Mouse (Mus musculus): ENCODE measurements around the gene Il4i1.

GRCm38 (mm10) chr7:44818751-44819235 is 2.6 kb downstream of the Il4i1 start:
- no peak for TF ChIP-seq CTCF (IDR thresholded peaks at IDR 0.05; ENCODE audit: low read depth)
- TF ChIP-seq EP300 (optimal IDR thresholded peaks at IDR 0.05), result no peak
